Mouse (Mus musculus): ENCODE measurements around the gene Rnf182.

Rnf182 gene

DNA sequence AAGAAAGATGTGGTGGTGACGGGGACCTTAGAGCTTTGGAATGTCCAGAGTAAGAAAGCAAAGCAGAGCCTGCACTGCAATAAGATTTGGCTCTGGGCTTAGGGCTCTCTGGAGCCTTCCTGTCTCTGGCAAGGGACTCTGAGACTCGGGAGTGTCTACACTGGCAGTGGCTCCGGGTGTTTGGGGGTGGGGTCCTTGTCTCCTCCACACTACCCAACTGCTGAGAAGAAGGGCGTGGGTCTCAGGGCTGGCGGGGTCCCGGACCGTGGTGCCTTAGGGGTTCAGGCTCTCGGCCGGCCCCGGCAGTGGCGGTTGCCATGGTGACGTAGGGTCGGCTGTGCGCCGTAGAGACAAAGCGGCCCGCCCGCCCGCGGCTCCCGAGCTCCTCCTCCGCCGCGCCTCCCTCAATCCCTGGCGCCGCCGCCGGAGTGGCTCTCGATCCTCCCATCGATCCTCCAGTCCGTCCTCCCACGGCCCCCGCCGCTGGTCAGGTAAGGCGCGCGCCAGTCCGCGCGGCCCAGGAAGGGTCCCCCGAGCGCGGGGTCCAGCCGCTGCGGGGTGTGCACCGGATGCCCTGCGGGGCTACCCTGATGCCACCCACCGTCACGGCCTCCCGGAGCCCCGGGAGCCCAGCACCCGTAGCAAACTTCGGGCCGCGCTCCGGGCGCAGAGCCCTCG lies at the start of gene Rnf182:
Gene Rnf182 (plus strand): TSS at position 134 of the 678 bp plus-strand sequence.
- DNase-seq: peak; percentile 83 to 88

- no peak for DNase-seq
These were observed 49.3 kb upstream of the Rnf182 start for GRCm38 (mm10) chr13:43566184-43566583.

DNA sequence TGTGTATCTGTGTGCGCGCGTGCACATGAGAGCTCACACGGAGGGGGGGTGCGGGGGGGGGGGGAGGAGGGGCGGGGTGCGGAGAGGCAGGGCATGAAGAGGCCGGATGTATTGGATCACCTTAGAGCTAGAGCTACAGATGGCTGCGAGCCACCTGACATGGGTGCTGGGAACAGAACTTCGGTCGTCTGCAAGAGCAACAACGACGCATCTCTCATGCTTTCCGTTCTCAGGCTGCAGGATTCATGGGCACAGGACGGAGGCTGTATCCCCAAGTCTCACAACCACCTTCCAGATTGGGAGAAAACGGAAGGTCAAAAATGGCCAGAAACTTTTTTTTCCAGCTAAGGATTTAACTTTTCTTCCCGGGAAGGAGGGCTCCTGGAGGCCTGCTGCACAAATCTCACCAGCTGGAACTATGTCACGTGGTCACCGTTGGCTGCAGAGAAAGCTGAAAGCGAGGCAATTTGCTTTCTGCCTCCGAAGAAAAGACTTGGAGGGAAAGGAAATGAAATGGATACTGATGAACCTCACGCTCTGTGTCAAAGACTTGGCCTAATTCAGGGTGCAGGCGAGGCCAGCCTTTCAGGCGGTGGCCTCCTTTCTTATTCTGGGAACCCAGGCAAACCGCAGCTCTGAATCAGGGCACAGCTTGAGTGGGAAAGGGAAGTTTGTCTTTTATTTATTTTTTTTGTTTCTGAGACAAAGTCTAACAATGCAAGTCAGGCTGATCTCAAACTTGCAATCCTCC lies 48.2 kb upstream of the Rnf182 start:
- DNase-seq: peak; percentile 26 to 32

DNA sequence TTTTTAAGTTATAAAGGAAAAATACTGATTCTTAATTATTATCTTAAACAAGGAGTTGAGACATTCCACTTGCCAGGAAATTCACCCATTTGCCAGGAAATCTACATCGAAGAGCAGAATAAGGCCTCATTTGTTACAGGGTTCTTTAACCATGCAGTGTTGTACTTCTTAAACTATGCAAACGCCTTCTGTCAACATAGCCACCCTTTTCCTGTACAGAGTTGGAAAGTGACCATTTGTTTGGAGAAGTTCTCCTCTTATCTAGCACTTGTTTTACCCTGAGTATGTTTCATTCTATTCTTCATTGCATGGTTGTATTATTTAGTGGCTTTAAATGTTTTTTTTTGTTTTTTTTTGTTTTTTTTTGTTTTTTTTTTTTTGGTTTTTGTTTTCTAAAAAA lies 41.5 kb upstream of the Rnf182 start:
- no peak for DNase-seq

DNA sequence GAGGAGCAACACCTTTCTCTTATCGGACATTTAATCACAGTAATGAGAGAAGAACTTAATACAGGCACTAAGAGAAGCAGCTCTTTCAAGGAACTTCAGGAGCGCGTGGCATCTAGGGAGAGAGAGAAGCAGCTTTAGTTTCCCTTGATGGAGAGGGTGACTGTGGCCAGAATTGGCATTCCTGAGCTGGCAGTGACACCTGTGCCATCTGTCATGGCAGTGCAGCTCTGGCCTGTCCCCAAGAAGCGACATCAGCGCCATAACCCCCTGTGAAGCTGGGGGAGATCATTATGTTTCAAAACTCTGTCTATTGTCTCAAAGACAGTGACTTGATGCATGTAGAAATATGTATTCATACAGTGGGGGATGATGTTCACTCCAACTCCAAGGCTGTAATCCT lies 40.1 kb upstream of the Rnf182 start:
- no peak for DNase-seq

GRCm38 (mm10) chr13:43577254-43577653 lies 38.3 kb upstream of the Rnf182 start:
- peak; percentile 24 to 34 for DNase-seq

- no peak for DNase-seq
These were observed 37.7 kb upstream of the Rnf182 start for GRCm38 (mm10) chr13:43577766-43578165.

- peak; percentile 77 to 78 for DNase-seq
These were observed 35.8 kb upstream of the Rnf182 start for GRCm38 (mm10) chr13:43579740-43580139.

- DNase-seq: no peak
These were observed 34.8 kb upstream of the Rnf182 start for GRCm38 (mm10) chr13:43580661-43581060.

DNA sequence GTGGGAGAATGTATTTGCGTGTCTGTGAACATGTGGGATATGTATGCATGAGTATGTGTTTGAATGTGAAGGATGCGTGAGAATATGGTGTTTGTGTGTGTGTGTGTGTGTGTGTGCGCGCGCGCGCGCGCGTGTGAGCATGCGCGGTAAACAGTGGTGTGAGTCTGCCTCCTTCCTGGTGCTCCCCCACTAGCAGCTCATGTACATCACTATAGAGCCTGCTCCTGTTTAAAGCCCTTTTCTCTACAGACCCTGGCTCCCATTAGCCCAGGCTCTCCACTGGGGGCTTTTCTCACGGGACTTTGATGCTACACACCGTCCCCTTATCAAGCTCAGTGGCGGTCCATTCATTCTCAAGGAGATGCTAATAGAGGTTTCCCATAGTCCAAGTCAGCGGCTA lies 32.5 kb upstream of the Rnf182 start:
- DNase-seq: no peak

GRCm38 (mm10) chr13:43583504-43583903 lies 32.0 kb upstream of the Rnf182 start:
- no peak for DNase-seq

GRCm38 (mm10) chr13:43585335-43585734 lies 30.2 kb upstream of the Rnf182 start:
- no peak for DNase-seq

- no peak for DNase-seq
These were observed 28.5 kb upstream of the Rnf182 start for GRCm38 (mm10) chr13:43586966-43587365.

GRCm38 (mm10) chr13:43587844-43588840 lies 27.4 kb upstream of the Rnf182 start:
- DNase-seq: no peak

- DNase-seq: no peak
These were observed 23.5 kb upstream of the Rnf182 start for GRCm38 (mm10) chr13:43591828-43592680.

GRCm38 (mm10) chr13:43592681-43593068 lies 22.8 kb upstream of the Rnf182 start:
- no peak for DNase-seq

DNA sequence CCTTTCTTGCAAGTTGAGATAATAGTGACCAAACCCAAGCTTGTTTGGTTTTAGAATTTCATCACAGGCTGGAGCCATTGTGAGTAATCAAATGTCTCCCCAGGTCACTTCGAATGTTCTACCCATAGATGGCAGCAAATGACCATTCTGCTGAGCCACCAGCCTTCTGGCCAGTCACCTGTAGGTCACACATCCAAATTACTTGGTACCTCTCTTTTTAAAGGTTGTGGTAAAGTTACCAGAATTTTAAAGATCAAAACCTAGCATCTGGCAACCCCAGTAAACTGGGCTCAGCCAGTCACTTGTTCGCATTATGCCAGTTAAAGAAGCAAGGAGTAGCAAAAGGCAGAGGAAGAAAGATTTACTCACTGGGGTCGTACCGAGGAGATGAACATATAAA lies 19.6 kb upstream of the Rnf182 start:
- DNase-seq: peak; percentile 58 to 69

- DNase-seq: no peak
These were observed 14.5 kb upstream of the Rnf182 start for GRCm38 (mm10) chr13:43600967-43601366.

DNA sequence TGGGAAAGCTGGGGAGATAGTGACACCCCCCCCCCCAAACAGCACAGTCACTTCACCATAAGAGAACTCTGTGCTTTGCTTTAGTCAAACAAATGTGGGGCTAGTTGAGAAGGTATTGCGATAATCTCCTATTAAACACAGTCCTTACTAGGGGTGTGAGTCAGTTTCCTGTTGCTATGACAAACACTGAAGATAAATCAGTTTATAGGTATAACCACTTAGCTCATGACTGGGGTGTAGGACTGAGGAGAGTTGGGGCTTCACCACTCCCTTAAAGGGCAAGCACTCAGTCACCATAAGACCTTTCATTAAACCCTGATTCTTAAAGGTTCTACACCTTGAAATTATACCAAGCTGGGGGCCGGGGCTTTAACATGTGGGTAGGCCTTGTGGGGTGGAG lies 13.1 kb upstream of the Rnf182 start:
- no peak for DNase-seq

DNA sequence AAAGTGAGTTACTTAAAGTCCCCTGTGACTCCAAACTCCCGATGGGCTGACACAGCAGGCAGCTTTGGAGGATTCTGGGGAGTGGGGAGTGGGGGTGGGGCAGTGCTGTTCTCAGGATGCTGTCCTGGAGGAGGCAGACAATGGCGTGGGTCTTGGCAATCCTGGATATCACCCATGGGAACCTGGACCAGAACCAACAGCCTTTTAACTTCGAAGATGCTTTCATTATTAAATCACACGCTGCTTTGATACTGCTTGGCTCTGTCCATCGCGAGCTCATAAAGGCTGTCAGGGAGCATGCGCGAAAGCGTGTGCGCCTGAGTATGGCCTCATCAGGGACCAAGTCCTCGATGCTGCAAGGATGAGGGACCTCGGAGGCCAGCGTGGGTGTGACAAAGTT lies 12.5 kb upstream of the Rnf182 start:
- DNase-seq: peak; percentile 23 to 40

DNA sequence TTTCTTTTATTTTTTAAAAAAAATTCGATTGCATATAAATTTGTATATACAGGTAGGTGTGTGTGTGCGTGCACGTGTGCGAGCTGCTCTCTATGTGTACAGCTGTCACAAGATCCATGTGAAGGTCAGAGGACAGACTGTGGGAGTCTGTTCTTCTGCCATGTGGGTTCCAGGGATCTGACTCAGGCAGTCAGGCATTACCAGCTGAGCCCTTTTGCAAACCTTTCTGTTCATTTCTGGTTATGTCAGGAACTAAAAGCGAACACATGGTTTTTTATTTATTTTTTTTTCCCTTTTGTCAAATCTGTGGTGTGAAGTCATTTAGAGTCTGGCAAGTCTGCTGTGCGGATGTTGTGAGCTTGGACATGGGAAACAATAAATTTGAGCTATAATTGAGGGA lies 6.7 kb upstream of the Rnf182 start:
- no peak for DNase-seq

- DNase-seq: no peak
These were observed 3.5 kb upstream of the Rnf182 start for GRCm38 (mm10) chr13:43612040-43612439.
